Mouse (Mus musculus) brain, adult 10 weeks (tissue): Measurements from ENCODE around the gene Btbd35f14. TPM values are rescaled to one million over a fixed set of nuclear protein-coding genes. Genes with fewer than 3 reads are reported as not detected.

Source experiments
- polyA plus RNA-seq: library from polyadenylated mRNA; stranded (reverse); fragments of 350-450 nt; fragmentation: Illumina TruSeq; extraction: RNeasy Lipid Tissue Mini Kit (QIAGEN cat#74804); gene quantifications from one replicate; pipeline ENCODE4 v1.2.3, GENCODE M21; 2015; ENCODE audit warnings: low read depth, low replicate concordance

Gene Btbd35f14
- not detected for polyA plus RNA-seq

DNA sequence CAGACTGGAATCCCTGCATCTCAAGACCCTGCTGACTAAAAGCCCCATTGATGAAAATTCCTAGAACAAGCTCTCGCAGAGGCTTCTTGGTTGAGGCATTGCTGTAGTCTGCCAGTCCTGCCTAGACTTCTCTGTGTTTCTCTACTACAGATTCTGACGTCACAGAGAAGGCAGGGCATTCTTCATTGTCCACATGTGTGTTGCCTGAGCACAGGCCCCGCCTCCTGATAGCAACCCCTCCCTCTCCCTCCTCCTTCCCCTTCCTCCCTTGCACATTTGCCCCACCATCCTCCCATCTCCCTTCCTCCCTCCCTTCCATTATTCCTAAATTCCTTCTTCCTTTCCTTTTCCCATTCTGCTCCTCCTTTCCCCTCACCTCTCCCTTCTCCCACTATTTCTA lies at the start of gene Btbd35f14:
Gene Btbd35f14 (minus strand): TSS at position 101 of the 400 bp plus-strand sequence.

DNA sequence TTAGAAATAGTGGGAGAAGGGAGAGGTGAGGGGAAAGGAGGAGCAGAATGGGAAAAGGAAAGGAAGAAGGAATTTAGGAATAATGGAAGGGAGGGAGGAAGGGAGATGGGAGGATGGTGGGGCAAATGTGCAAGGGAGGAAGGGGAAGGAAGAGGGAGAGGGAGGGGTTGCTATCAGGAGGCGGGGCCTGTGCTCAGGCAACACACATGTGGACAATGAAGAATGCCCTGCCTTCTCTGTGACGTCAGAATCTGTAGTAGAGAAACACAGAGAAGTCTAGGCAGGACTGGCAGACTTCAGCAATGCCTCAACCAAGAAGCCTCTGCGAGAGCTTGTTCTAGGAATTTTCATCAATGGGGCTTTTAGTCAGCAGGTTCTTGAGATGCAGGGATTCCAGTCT lies 45.3 kb downstream of the Btbd35f14 start, which contains the start of gene Btbd35f13:
Gene Btbd35f13 (plus strand): TSS at position 301 of the 400 bp plus-strand sequence.

Other genes with a start within 250 kb of the Btbd35f14 start
- not detected for gene Btbd35f15, start 125.0 kb downstream of the Btbd35f14 start, polyA plus RNA-seq
- not detected for gene Btbd35f13, start 45.2 kb downstream of the Btbd35f14 start, polyA plus RNA-seq